Mouse (Mus musculus) heart, embryonic 16.5 days (tissue): ENCODE data around the gene Tmem127. TPM values are rescaled to one million over a fixed set of nuclear protein-coding genes. Genes with fewer than 3 reads are reported as not detected.

Source experiments
- ATAC-seq: fragments of 200-750 bp; cut with Nextera tagmentation; replicated peaks from 2 replicates; pipeline ENCODE4 v1.8.0; 2017; ENCODE audit warnings: moderate number of reproducible peaks; ENCODE audit not compliant: insufficient read depth, low FRiP score; ENCODE audit errors: extremely low read depth
- H3K27ac ChIP-seq: fragments of 300-500 bp; sonication (generic); 2 replicates; pipeline ENCODE4 v1.5.1; 2014; ENCODE audit warnings: mild to moderate bottlenecking, low read length, control low read depth, moderate library complexity
- H3K27me3 ChIP-seq: fragments of 300-500 bp; sonication (generic); 2 replicates; pipeline ENCODE4 v1.6.1; 2014; ENCODE audit warnings: low read length, mixed read lengths; ENCODE audit not compliant: control insufficient read depth, insufficient read depth
- H3K36me3 ChIP-seq: fragments of 300-500 bp; sonication (generic); 2 replicates; pipeline ENCODE4 v1.6.1; 2014; ENCODE audit not compliant: control insufficient read depth, insufficient read depth
- H3K4me1 ChIP-seq: fragments of 300-500 bp; sonication (generic); 2 replicates; pipeline ENCODE4 v1.6.1; 2014; ENCODE audit warnings: low read length, mixed read lengths; ENCODE audit not compliant: control insufficient read depth, insufficient read depth
- H3K4me2 ChIP-seq: fragments of 300-500 bp; sonication (generic); 2 replicates; pipeline ENCODE4 v1.6.1; 2014; ENCODE audit warnings: low read depth, mild to moderate bottlenecking, control low read depth, low read length
- H3K4me3 ChIP-seq: fragments of 300-500 bp; sonication (generic); 2 replicates; pipeline ENCODE4 v1.5.1; 2014; ENCODE audit warnings: mild to moderate bottlenecking, control low read depth, low read length
- H3K9ac ChIP-seq: fragments of 300-500 bp; sonication (generic); 2 replicates; pipeline ENCODE4 v1.6.1; 2014; ENCODE audit warnings: low read length, control low read depth
- H3K9me3 ChIP-seq: fragments of 300-500 bp; sonication (generic); replicated peaks from 2 replicates; pipeline ENCODE4 v1.6.1; 2016; ENCODE audit warnings: low read length; ENCODE audit not compliant: control insufficient read depth
- WGBS: fragments of 180-500 bp; shearing (Covaris S2); extraction: QIAGEN DNeasy Blood & Tissue Kit; methylation state at CpG from one replicate; pipeline ENCODE4 v1.1.7; 2014; 5-methylcytosine and 5-hydroxymethylcytosine counted together
- polyA plus RNA-seq: library from polyadenylated mRNA; unstranded; fragments of >200 nt; fragmentation: Nextera tagmentation; extraction: Ambion mirVana; gene quantifications from 2 replicates; pipeline ENCODE4 v1.2.1, GENCODE M21; 2015

Tmem127 gene
- polyA plus RNA-seq, 1 experiment from 2014 or later = 20.3 TPM

- no peak overlapping the region for H3K4me3 ChIP-seq
- H3K9ac ChIP-seq = no peak overlapping the region
- no peak for ATAC-seq
- peaks cover 27% of the 10 kb centered on the region for H3K4me1 ChIP-seq
- H3K27me3 ChIP-seq = no peaks in the 10 kb centered on the region
- 78% methylated on average over 3 of the region's 3 CpGs for WGBS
- no peak overlapping the region for H3K27ac ChIP-seq
- H3K4me2 ChIP-seq = no peak overlapping the region
- H3K36me3 ChIP-seq = peaks cover 22% of the 10 kb centered on the region
- H3K9me3 ChIP-seq = no peaks in the 10 kb centered on the region
Measured at GRCm38 (mm10) chr2:127254604-127255134, 7.0 kb downstream of the Tmem127 start.

- Histone ChIP-seq H3K9me3 (no peaks in the 10 kb centered on the region), H3K4me1 (peaks cover 24% of the 10 kb centered on the region), H3K9ac (no peak overlapping the region), H3K27ac (no peak overlapping the region), H3K27me3 (no peaks in the 10 kb centered on the region), H3K4me2 (no peak overlapping the region), H3K36me3 (peaks cover 25% of the 10 kb centered on the region), H3K4me3 (no peak overlapping the region)
- WGBS = 78% methylated on average over 6 of the region's 6 CpGs
- ATAC-seq = no peak
Measured at GRCm38 (mm10) chr2:127255294-127255693, 7.6 kb downstream of the Tmem127 start.

DNA sequence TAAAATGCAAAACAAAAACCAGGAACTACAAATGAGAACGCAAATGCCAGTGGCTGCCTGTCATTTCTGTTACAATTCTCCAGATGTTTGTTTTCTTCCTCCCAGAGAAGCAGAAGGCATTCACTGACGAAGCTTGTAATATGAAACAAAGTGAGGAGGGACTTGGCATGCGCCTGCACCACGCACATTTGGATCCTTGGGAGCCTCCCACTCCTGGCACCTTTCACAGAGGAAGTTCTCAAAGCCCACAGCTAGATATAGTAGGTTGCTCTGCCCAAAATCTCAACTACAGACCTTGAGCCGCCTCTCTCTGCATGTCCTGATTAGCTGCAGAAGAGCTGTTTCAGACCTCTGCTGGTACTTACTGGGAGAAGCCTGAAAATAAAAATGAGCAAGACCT, 11.6 kb downstream of the Tmem127 start:
- peaks cover 25% of the 10 kb centered on the region for H3K36me3 ChIP-seq
- no peak overlapping the region for H3K4me2 ChIP-seq
- no peak overlapping the region for H3K4me3 ChIP-seq
- no peaks in the 10 kb centered on the region for H3K27me3 ChIP-seq
- 75% methylated on average over 5 of the region's 5 CpGs for WGBS
- H3K27ac ChIP-seq = no peak overlapping the region
- H3K4me1 ChIP-seq = peaks cover 4% of the 10 kb centered on the region; the same call in 1 of the 2 replicates
- no peak for ATAC-seq
- no peaks in the 10 kb centered on the region for H3K9me3 ChIP-seq
- H3K9ac ChIP-seq = no peak overlapping the region

DNA sequence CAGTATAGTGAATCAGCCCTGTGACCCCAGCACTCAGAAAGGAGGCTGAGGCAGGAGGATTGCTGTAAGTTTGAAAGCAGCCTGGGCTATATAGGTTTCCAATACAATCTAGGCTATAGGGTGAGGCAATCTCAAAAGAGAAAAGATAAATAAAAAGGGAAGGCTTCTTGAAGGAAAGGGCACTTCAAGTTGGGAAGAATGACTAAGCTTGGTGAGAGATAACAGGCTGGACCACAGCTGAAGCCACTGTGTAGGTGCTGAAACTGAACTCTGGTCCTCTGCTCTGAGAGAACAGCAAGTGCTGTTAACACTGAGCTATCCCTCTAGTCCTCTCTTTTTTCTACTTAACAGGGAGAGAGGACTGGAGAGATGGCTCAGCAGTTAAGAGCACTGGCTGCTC, 14.8 kb downstream of the Tmem127 start:
- H3K9ac ChIP-seq = no peak overlapping the region
- no peak for ATAC-seq
- H3K27me3 ChIP-seq = no peaks in the 10 kb centered on the region
- H3K4me1 ChIP-seq = peaks cover 4% of the 10 kb centered on the region; the same call in 1 of the 2 replicates
- H3K4me2 ChIP-seq = no peak overlapping the region
- no peak overlapping the region for H3K4me3 ChIP-seq
- peaks cover 19% of the 10 kb centered on the region; the same call in 1 of the 2 replicates for H3K36me3 ChIP-seq
- no peak overlapping the region for H3K27ac ChIP-seq
- H3K9me3 ChIP-seq = no peaks in the 10 kb centered on the region

GRCm38 (mm10) chr2:127267854-127268253, 20.1 kb downstream of the Tmem127 start:
- Histone ChIP-seq H3K4me3 (no peak overlapping the region), H3K9me3 (no peaks in the 10 kb centered on the region), H3K27ac (no peak overlapping the region), H3K36me3 (no peaks in the 10 kb centered on the region), H3K4me1 (peaks cover 12% of the 10 kb centered on the region), H3K27me3 (no peaks in the 10 kb centered on the region), H3K4me2 (no peak overlapping the region), H3K9ac (no peak overlapping the region)
- WGBS = 43% methylated on average over 4 of the region's 4 CpGs
- no peak for ATAC-seq

DNA sequence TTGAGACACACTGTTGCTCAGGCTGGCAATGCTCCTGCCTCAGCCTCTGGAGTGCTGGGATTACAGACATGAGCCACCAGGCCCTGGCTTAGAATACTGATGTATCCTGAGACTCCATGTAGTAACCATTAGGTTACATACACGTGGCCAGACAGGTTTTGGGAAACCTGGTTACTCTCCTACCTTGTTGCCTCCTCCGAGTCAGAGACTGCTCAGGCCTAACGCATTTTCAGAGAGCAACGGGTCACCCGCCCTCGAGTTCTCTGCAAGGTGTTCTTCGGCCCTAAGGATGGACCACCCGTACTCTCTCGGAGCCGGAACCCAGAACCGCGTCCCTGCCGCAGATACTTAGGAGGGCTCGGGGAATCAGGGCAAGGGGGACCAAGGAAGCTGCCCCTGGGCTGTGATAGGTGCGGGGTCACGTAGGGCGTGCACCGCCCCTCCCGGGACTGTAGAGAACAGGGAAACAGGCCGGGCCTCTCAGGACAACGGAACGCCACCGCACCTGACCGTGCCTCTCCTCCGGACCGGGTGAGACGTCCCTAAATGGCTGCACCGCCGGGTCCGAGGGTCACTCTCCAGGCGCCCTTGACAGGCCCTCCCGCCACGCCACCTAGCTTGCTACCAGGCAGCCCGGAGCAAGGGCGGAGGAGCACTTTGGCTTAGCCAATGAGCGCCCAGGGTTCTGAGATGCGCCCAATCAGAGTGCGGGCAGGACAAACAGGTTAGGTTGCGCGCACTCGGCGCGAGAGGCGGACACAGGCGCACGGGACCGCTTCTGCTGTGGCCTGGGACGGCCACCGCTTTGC, 22.0 kb downstream of the Tmem127 start, which contains the start of gene Stard7:
Gene Stard7, plus strand, starts transcription at position 728 of the 809 bp plus-strand sequence.
- Histone ChIP-seq H3K27ac (peak within 1 kb of the TSS; percentile 100), H3K36me3 (no peaks in the 10 kb centered on the region), H3K9ac (peak within 1 kb of the TSS; percentile 99), H3K4me1 (peaks cover 22% of the 10 kb centered on the region), H3K4me2 (peak within 1 kb of the TSS; percentile 70), H3K9me3 (no peaks in the 10 kb centered on the region), H3K27me3 (no peaks in the 10 kb centered on the region), H3K4me3 (peak within 1 kb of the TSS; percentile 96)
- under 1% methylated on average over 49 of the region's 49 CpGs for WGBS
- ATAC-seq = peak; percentile 98

DNA sequence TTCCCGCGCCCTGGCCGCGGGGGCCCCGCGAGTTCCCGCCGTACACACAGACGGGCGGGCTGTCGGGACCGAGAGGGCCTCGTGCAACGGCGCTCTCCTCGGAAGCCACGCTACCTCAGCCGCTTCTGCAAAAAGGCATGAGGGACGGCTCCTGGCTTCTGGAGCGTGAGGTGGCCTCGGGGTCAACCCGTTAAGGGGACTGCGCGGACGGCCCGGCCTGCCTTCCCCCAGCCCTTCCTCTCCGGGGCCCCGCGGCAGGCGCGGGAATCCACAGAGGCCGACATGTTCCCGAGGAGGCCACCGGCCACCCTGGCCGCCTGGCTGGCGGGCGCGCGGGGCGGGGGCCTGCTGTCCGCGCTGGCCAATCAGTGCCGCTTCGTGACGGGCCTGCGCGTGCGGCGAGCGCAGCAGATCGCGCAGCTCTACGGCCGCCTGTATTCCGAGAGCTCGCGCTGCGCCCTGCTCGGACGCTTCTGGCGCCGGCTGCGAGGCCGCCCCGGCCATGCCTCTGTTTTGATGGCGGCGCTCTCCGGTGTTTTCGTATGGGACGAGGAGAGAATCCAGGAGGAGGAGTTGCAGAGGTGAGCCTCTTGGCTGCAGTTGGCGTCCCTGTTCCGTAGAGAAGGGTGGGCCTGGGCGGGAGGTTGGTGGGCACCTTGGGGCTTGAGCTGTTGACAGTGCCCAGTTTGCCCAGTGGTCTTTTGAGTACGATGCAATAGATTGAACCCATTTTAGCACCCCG, 22.8 kb downstream of the Tmem127 start:
- Histone ChIP-seq H3K9me3 (no peaks in the 10 kb centered on the region), H3K4me1 (peaks cover 28% of the 10 kb centered on the region), H3K36me3 (no peaks in the 10 kb centered on the region), H3K27me3 (no peaks in the 10 kb centered on the region), H3K27ac (peak overlapping the region; percentile 100), H3K4me2 (peak overlapping the region; percentile 70), H3K9ac (peak overlapping the region; percentile 99), H3K4me3 (peak overlapping the region; percentile 96)
- WGBS = under 1% methylated on average over 73 of the region's 75 CpGs
- peak; percentile 93 for ATAC-seq

- Histone ChIP-seq H3K4me2 (peak overlapping the region; percentile 70), H3K27me3 (no peaks in the 10 kb centered on the region), H3K9ac (peak overlapping the region; percentile 99), H3K9me3 (no peaks in the 10 kb centered on the region), H3K4me1 (peaks cover 33% of the 10 kb centered on the region), H3K27ac (peak overlapping the region; percentile 100), H3K36me3 (no peaks in the 10 kb centered on the region), H3K4me3 (peak overlapping the region; percentile 96)
- 6% methylated on average over 8 of the region's 8 CpGs for WGBS
- no peak for ATAC-seq
Measured at GRCm38 (mm10) chr2:127271042-127271515, 23.4 kb downstream of the Tmem127 start.
